In the genomic region with DNA sequence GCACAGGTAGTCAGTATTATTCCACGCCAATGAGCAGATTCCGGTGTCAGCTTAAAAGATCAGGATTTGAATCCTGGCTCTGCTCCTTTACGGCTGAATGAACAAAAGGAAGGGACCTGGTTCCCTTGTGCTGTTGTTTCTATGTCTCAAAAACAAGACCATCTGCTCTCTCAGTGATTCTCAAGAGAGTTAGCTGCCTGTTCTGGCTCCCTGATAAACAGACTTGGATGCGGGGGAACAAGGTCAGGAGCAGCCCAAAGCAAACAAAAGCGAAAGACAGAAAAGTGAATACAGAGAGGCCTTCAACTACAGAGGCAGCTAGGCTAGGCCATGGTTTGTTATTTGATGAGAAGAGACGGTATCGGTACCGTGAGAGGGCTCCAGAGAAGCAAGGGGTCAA, we compare ENCODE assay signal across 20 mouse cellular contexts. TPM values are rescaled to one million over a fixed set of nuclear protein-coding genes. Genes with fewer than 3 reads are reported as not detected.
DNase-seq lines count a peak whose midpoint lies in the region; ATAC-seq and TF ChIP-seq lines count a peak whose summit lies in the region.
"Had no signal": no experiment of that assay in that cellular context is flagged by ENCODE, and none has a peak within 500 bp of the region (broad histone marks: within the 10 kb centered on the region; RNA-seq: fewer than 3 reads in every experiment).

No protein-coding gene starts in this region.

- 43% methylated on average over 8 of the region's 8 CpGs for WGBS in cerebellum, adult 2 months
- 48% methylated on average over 8 of the region's 8 CpGs for WGBS in hindbrain, embryonic 13.5 days
- 42% methylated on average over 8 of the region's 8 CpGs for WGBS in midbrain, embryonic 16.5 days
- 96% methylated on average over 8 of the region's 8 CpGs for WGBS in thymus, adult 2 months

- peaks cover 9% of the 10 kb centered on the region; the same call in 1 of the 2 replicates for H3K4me1 ChIP-seq in cerebellum, adult 2 months (ENCODE audit: control insufficient read depth, insufficient read depth, low read length)
- peaks cover 31% of the 10 kb centered on the region for H3K4me1 ChIP-seq in hindbrain, embryonic 13.5 days (replicated peaks)
- H3K4me1 ChIP-seq in midbrain, embryonic 16.5 days (ENCODE audit: control insufficient read depth, insufficient read depth, low read length) = peaks cover 22% of the 10 kb centered on the region
- H3K4me1 ChIP-seq in thymus, adult 2 months (replicated peaks; ENCODE audit: control insufficient read depth, insufficient read depth, low read length) = no peaks in the 10 kb centered on the region
- H3K4me1 ChIP-seq: liver, embryonic 12.5 days; lung, embryonic 15.5 days; megakaryocyte, embryonic 14.5 days had no signal

- TF ChIP-seq CTCF in cerebellum, adult 2 months (IDR thresholded peaks at IDR 0.05; ENCODE audit: borderline replicate concordance, insufficient read depth, low read depth, low read length) = no peak
- no peak for TF ChIP-seq CTCF in thymus, adult 2 months (IDR thresholded peaks at IDR 0.05; ENCODE audit: borderline replicate concordance, control insufficient read depth, extremely low read depth, insufficient read depth, low read length, poor library complexity)

- H3K9me3 ChIP-seq in hindbrain, embryonic 13.5 days = no peaks in the 10 kb centered on the region
- H3K9me3 ChIP-seq in midbrain, embryonic 16.5 days (replicated peaks; ENCODE audit: control insufficient read depth, low read length, poor library complexity, severe bottlenecking) = no peaks in the 10 kb centered on the region
- H3K9me3 ChIP-seq: limb, embryonic 10.5 days; lung, embryonic 15.5 days had no signal

- TF ChIP-seq POLR2A in cerebellum, adult 2 months (IDR thresholded peaks at IDR 0.05; ENCODE audit: borderline replicate concordance, insufficient read depth, low read length) = no peak
- no peak for TF ChIP-seq POLR2A in thymus, adult 2 months (IDR thresholded peaks at IDR 0.05; ENCODE audit: control insufficient read depth, extremely low read depth, insufficient read depth, low read length, poor library complexity)

- H3K27me3 ChIP-seq in cerebellum, adult 2 months (ENCODE audit: control insufficient read depth, insufficient read depth, low read length) = no peaks in the 10 kb centered on the region
- H3K27me3 ChIP-seq in hindbrain, embryonic 13.5 days = no peaks in the 10 kb centered on the region
- H3K27me3 ChIP-seq in midbrain, embryonic 16.5 days (ENCODE audit: control insufficient read depth, insufficient read depth, low read depth, low read length) = no peaks in the 10 kb centered on the region
- H3K27me3 ChIP-seq in thymus, adult 2 months (ENCODE audit: control insufficient read depth, insufficient read depth, low read length) = no peaks in the 10 kb centered on the region
- H3K27me3 ChIP-seq: CH12.LX; embryonic facial prominence, embryonic 13.5 days; liver, embryonic 12.5 days; lung, embryonic 15.5 days; megakaryocyte, embryonic 14.5 days had no signal

- no peak overlapping the region for H3K4me2 ChIP-seq in hindbrain, embryonic 13.5 days
- no peak overlapping the region for H3K4me2 ChIP-seq in midbrain, embryonic 16.5 days (ENCODE audit: low read length)
- H3K4me2 ChIP-seq: embryonic facial prominence, embryonic 13.5 days; liver, embryonic 12.5 days; lung, embryonic 15.5 days had no signal

- ATAC-seq in hindbrain, embryonic 13.5 days (ENCODE audit: low FRiP score) = no peak
- no peak for ATAC-seq in midbrain, embryonic 16.5 days
- ATAC-seq: liver, embryonic 12.5 days had no signal

- peak overlapping the region; percentile 19; the same call in 1 of the 2 replicates for H3K27ac ChIP-seq in cerebellum, adult 2 months (ENCODE audit: insufficient read depth, low read length)
- H3K27ac ChIP-seq in hindbrain, embryonic 13.5 days = peak overlapping the region; percentile 74
- H3K27ac ChIP-seq in midbrain, embryonic 16.5 days (ENCODE audit: low read length) = 0 out of 2 replicates have a peak overlapping the region, but pooled peaks have one; percentile 9
- H3K27ac ChIP-seq in thymus, adult 2 months (ENCODE audit: control insufficient read depth, insufficient read depth, low read length) = no peak overlapping the region
- H3K27ac ChIP-seq: embryonic facial prominence, embryonic 13.5 days; limb, embryonic 10.5 days; liver, embryonic 12.5 days; lung, embryonic 15.5 days had no signal

- H3K4me3 ChIP-seq in cerebellum, adult 2 months (replicated peaks; ENCODE audit: insufficient read depth, low read depth, low read length) = no peak overlapping the region
- no peak overlapping the region for H3K4me3 ChIP-seq in hindbrain, embryonic 13.5 days
- no peak overlapping the region for H3K4me3 ChIP-seq in midbrain, embryonic 16.5 days (ENCODE audit: low read depth, low read length)
- H3K4me3 ChIP-seq in thymus, adult 2 months (ENCODE audit: control insufficient read depth, insufficient read depth, low read length) = no peak overlapping the region
- H3K4me3 ChIP-seq: embryonic facial prominence, embryonic 13.5 days; limb, embryonic 10.5 days; liver, embryonic 12.5 days; lung, embryonic 15.5 days; megakaryocyte, embryonic 14.5 days had no signal

- no peak overlapping the region for H3K9ac ChIP-seq in hindbrain, embryonic 13.5 days
- H3K9ac ChIP-seq in midbrain, embryonic 16.5 days (ENCODE audit: low read depth, low read length) = no peak overlapping the region
- H3K9ac ChIP-seq: embryonic facial prominence, embryonic 13.5 days; liver, embryonic 12.5 days; lung, embryonic 15.5 days had no signal

- H3K36me3 ChIP-seq in hindbrain, embryonic 13.5 days = no peaks in the 10 kb centered on the region
- no peaks in the 10 kb centered on the region for H3K36me3 ChIP-seq in midbrain, embryonic 16.5 days (ENCODE audit: control insufficient read depth, insufficient read depth, low read length)
- no peaks in the 10 kb centered on the region for H3K36me3 ChIP-seq in thymus, adult 2 months (ENCODE audit: control insufficient read depth, insufficient read depth, low read length)
- H3K36me3 ChIP-seq: embryonic facial prominence, embryonic 13.5 days; limb, embryonic 10.5 days; lung, embryonic 15.5 days had no signal

- peak in 1 of 2 experiments; percentile 36 for DNase-seq in cerebellum, adult 2 months
- no peak for DNase-seq in cerebellum, adult 8-10 months
- peak; percentile 24 for DNase-seq in ovary, postnatal 36 days (ENCODE audit: low spot score)
- no peak for DNase-seq in ovary, postnatal 10 days (ENCODE audit: low spot score)
- DNase-seq in thymus, adult 2 months = no peak
- DNase-seq in layer of hippocampus, postnatal 10 days (ENCODE audit: low spot score in 2 of 2) = no peak
- DNase-seq: adrenal gland, postnatal 10 days; gastrocnemius, postnatal 10 days; heart, postnatal 36 days; kidney, adult 2 months; kidney, postnatal 36 days; spleen, adult 18-20 months had no signal

RNA-seq across cellular contexts. Expression of gene Kif21a, which starts 27.5 kb away (rescaled TPM):
- 81.0 and 82.4 TPM in 2 replicates for polyA plus RNA-seq in cerebellum, adult 2 months (2012; rRNA removed)
- 48.9 and 51.6 TPM in 2 replicates for polyA plus RNA-seq in hindbrain, embryonic 13.5 days (2015; fragmentation: Nextera tagmentation; extraction: Ambion mirVana)
- 44.7 and 54.7 TPM in 2 replicates for polyA plus RNA-seq in midbrain, embryonic 16.5 days (2015; fragmentation: Nextera tagmentation; extraction: Ambion mirVana)
- polyA plus RNA-seq in thymus, adult 2 months (2012; rRNA removed) = 1.5 and 1.9 TPM in 2 replicates
- 10 to 100 TPM; 74.5 to 75.6 TPM for total RNA-seq in layer of hippocampus, postnatal 10 days (2021)
- total RNA-seq: CH12.LX had no signal

Comparison
In these comparisons a context has a peak if more than half of its experiments do, and no peak if none do; other contexts are left out.
1. RNA of gene Kif21a, which starts 27.5 kb away (polyA plus RNA-seq): 81.0 to 82.4 TPM in cerebellum, adult 2 months, 48.9 to 51.6 TPM in hindbrain, embryonic 13.5 days and 44.7 to 54.7 TPM in midbrain, embryonic 16.5 days; 1.5 to 1.9 TPM in thymus, adult 2 months; every median in the first group is over 10 times any median in the second.